Mouse (Mus musculus): ENCODE data around the gene Nanos1.

DNA sequence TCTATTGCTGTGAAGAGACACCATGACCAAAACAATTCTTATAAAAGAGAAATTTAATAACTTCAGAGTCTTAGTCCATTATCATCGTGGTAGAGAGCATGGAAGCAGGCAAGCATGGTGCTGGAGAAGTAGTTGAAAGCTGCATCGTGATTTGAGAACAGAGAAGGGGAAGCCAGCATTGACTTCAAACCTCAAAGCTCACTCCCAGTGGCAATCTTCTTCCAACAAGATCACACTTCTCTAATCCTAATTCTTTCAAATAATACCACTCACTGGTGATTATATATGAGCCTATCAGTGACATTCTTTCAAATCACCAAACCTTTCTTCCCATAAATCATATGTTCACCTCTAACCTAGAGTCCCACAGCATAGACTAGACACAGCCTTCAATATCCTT lies 49.1 kb downstream of the Nanos1 start:
- TF ChIP-seq SIN3A (IDR thresholded peaks at IDR 0.05; ENCODE audit: low read length) (no peak), USF1 (IDR thresholded peaks at IDR 0.05; ENCODE audit: low read depth, low read length) (no peak), POLR2A (IDR thresholded peaks at IDR 0.05; ENCODE audit: low read depth, low read length) (no peak), EP300 (IDR thresholded peaks at IDR 0.05; ENCODE audit: low read length) (no peak), CTCF (conservative IDR thresholded peaks at IDR 0.05 in 1 of 2, IDR thresholded peaks at IDR 0.05 in 1 of 2; ENCODE audit: low read depth in 2 of 2, low read length in 2 of 2) (no peak), BHLHE40 (IDR thresholded peaks at IDR 0.05; ENCODE audit: low read depth, low read length) (no peak), CHD2 (IDR thresholded peaks at IDR 0.05; ENCODE audit: low read length) (no peak), MXI1 (IDR thresholded peaks at IDR 0.05; ENCODE audit: low read depth, low read length) (no peak), MAX (IDR thresholded peaks at IDR 0.05; ENCODE audit: low read length) (no peak), HCFC1 (IDR thresholded peaks at IDR 0.05; ENCODE audit: low read depth, low read length) (no peak), RAD21 (IDR thresholded peaks at IDR 0.05; ENCODE audit: low read depth, low read length) (no peak)

Data from CH12.LX (cell line).